Mouse (Mus musculus) heart, postnatal 0 days (tissue): ENCODE results near the gene Troap.

Experiments
- CTCF ChIP-seq: IDR thresholded peaks from 2 replicates; pipeline ENCODE4 v1.5.1; 2016; ENCODE audit warnings: antibody characterized with exemption, control low read depth, low read depth
- EP300 ChIP-seq: IDR thresholded peaks from 2 replicates; pipeline ENCODE4 v1.6.1; 2016; ENCODE audit warnings: antibody characterized with exemption, low read depth

- no peak for TF ChIP-seq CTCF
- TF ChIP-seq EP300, result no peak
Observed at GRCm38 (mm10) chr15:99038797-99039196, 35.6 kb upstream of the Troap start.
